Mouse (Mus musculus): ENCODE measurements around the gene Tmc2.

DNA sequence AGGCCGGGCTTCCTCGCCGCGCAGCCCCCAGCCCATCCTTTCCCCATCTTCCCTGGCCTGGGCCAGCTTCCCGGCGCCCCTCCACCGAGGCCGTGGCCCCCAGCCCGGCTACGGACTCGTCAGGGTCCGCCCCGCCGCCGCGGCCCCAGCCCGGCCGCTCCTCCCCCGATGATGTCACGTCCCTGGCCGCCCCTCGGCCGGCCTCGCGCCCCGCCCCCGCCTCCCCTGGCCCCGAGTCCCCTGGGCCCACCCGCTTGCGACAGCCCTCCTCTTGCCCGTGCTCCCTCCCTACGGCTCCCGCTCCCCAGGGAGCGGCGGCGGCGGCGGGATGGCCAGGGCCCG, 99.9 kb downstream of the Tmc2 start, which contains the start of gene Ebf4:
- TF ChIP-seq CTCF (conservative IDR thresholded peaks at IDR 0.05; ENCODE audit: insufficient read depth, insufficient read length, low read depth, low read length): no peak
- no peak for TF ChIP-seq POLR2A (IDR thresholded peaks at IDR 0.05; ENCODE audit: low read depth, low read length)

Measured in kidney, adult 2 months (tissue).